Mouse (Mus musculus) MEL (cell line): ENCODE measurements around the gene Cd8a. TPM values are rescaled to one million over a fixed set of nuclear protein-coding genes. Genes with fewer than 3 reads are reported as not detected.

ENCODE experiments used
- DNase-seq: peaks from one replicate; pipeline ENCODE4 v3.0.0; 2011; ENCODE audit warnings: low read depth, low spot score
- H3K27ac ChIP-seq: 2 replicates; pipeline ENCODE4 v1.5.1; 2012; ENCODE audit warnings: low read depth, mild to moderate bottlenecking, control low read depth, low read length, moderate library complexity; ENCODE audit not compliant: control insufficient read depth
- H3K27me3 ChIP-seq, 2 experiments: fragments of 150-350 bp in 1 of 2; sonication (generic) in 1 of 2; 2 replicates each; pipeline ENCODE4 v1.6.1; 2012; ENCODE audit warnings: low read length in 2 of 2, mild to moderate bottlenecking in 2 of 2, improper control_type of control experiment in 1 of 2, moderate library complexity in 1 of 2; ENCODE audit not compliant: insufficient read depth in 2 of 2, control insufficient read depth in 1 of 2
- H3K36me3 ChIP-seq, 2 experiments: 2 replicates each; pipeline ENCODE4 v1.6.1; 2012 to 2014; ENCODE audit warnings: low read length in 2 of 2, improper control_type of control experiment in 1 of 2, inconsistent platforms in 1 of 2, mild to moderate bottlenecking in 1 of 2; ENCODE audit not compliant: insufficient read depth in 2 of 2, control insufficient read depth in 1 of 2
- H3K4me1 ChIP-seq, 2 experiments: fragments of 150-350 bp in 1 of 2; sonication (generic) in 1 of 2; 2 replicates each; pipeline ENCODE4 v1.6.1; 2012; ENCODE audit warnings: low read length in 2 of 2, improper control_type of control experiment in 1 of 2, mild to moderate bottlenecking in 1 of 2; ENCODE audit not compliant: insufficient read depth in 2 of 2, control insufficient read depth in 1 of 2
- H3K4me3 ChIP-seq, 2 experiments: fragments of 150-350 bp in 1 of 2; sonication (generic) in 1 of 2; 2 replicates each; pipeline ENCODE4 v1.5.1; 2012; ENCODE audit warnings: low read depth in 2 of 2, low read length in 2 of 2, mild to moderate bottlenecking in 2 of 2, moderate library complexity in 2 of 2, control low read depth in 1 of 2, improper control_type of control experiment in 1 of 2; ENCODE audit not compliant: control insufficient read depth in 1 of 2, insufficient read depth in 1 of 2
- H3K79me2 ChIP-seq: 2 replicates; pipeline ENCODE4 v1.6.1; 2012; ENCODE audit warnings: mild to moderate bottlenecking, low read length, moderate library complexity; ENCODE audit not compliant: control insufficient read depth, poor library complexity, insufficient read depth
- H3K9ac ChIP-seq: 2 replicates; pipeline ENCODE4 v1.6.1; 2012; ENCODE audit warnings: low read depth, mild to moderate bottlenecking, control low read depth, low read length, moderate library complexity; ENCODE audit not compliant: control insufficient read depth, poor library complexity, severe bottlenecking
- H3K9me3 ChIP-seq: fragments of 150-350 bp; sonication (generic); replicated peaks from 2 replicates; pipeline ENCODE4 v1.6.1; 2012; ENCODE audit warnings: mild to moderate bottlenecking, low read length, improper control_type of control experiment, moderate library complexity; ENCODE audit not compliant: insufficient read depth
- CHD1 ChIP-seq: IDR thresholded peaks from 2 replicates; pipeline ENCODE4 v1.6.1; 2012; ENCODE audit warnings: low read depth, mild to moderate bottlenecking, inconsistent platforms, low read length, improper control_type of control experiment
- CHD2 ChIP-seq: IDR thresholded peaks from 2 replicates; pipeline ENCODE4 v1.6.1; 2011; ENCODE audit warnings: low read length, improper control_type of control experiment
- E2F4 ChIP-seq: IDR thresholded peaks from 2 replicates; pipeline ENCODE4 v1.6.1; 2011; ENCODE audit warnings: low read depth, low read length, improper control_type of control experiment, borderline replicate concordance
- ELF1 ChIP-seq: IDR thresholded peaks from 2 replicates; pipeline ENCODE4 v1.6.1; 2014; ENCODE audit warnings: low read depth, mild to moderate bottlenecking, inconsistent platforms, low read length, improper control_type of control experiment, moderate library complexity
- EP300 ChIP-seq, 2 experiments: IDR thresholded peaks; 2 replicates each; pipeline ENCODE4 v1.6.1; 2011; ENCODE audit warnings: improper control_type of control experiment in 2 of 2, low read length in 2 of 2, low read depth in 1 of 2, mild to moderate bottlenecking in 1 of 2
- GATA1 ChIP-seq: IDR thresholded peaks from 2 replicates; pipeline ENCODE4 v1.6.1; 2011; ENCODE audit warnings: low read depth, low read length, improper control_type of control experiment
- HCFC1 ChIP-seq: IDR thresholded peaks from 2 replicates; pipeline ENCODE4 v1.6.1; 2012; ENCODE audit warnings: low read depth, mild to moderate bottlenecking, inconsistent platforms, low read length, improper control_type of control experiment, moderate library complexity
- JUND ChIP-seq: IDR thresholded peaks from 2 replicates; pipeline ENCODE4 v1.6.1; 2011; ENCODE audit warnings: low read depth, mild to moderate bottlenecking, improper control_type of control experiment, low read length
- MAFK ChIP-seq: IDR thresholded peaks from 2 replicates; pipeline ENCODE4 v1.6.1; 2011; ENCODE audit warnings: low read depth, mild to moderate bottlenecking, low read length, improper control_type of control experiment, borderline replicate concordance
- MXI1 ChIP-seq: IDR thresholded peaks from 2 replicates; pipeline ENCODE4 v1.6.1; 2011; ENCODE audit warnings: mild to moderate bottlenecking, low read depth, low read length, improper control_type of control experiment
- NRF1 ChIP-seq: IDR thresholded peaks from 2 replicates; pipeline ENCODE4 v1.6.1; 2014; ENCODE audit warnings: low read depth, mild to moderate bottlenecking, inconsistent platforms, low read length, improper control_type of control experiment, moderate library complexity; ENCODE audit not compliant: poor library complexity, insufficient read depth, severe bottlenecking
- POLR2A ChIP-seq, 2 experiments: IDR thresholded peaks; 2 replicates each; pipeline ENCODE4 v1.6.1; 2011 to 2012; ENCODE audit warnings: low read length in 2 of 2, mild to moderate bottlenecking in 2 of 2, control low read depth in 1 of 2, improper control_type of control experiment in 1 of 2, low read depth in 1 of 2, moderate library complexity in 1 of 2; ENCODE audit not compliant: control insufficient read depth in 1 of 2, insufficient read depth in 1 of 2, poor library complexity in 1 of 2
- POLR2AphosphoS2 ChIP-seq: IDR thresholded peaks from 2 replicates; pipeline ENCODE4 v1.6.1; 2011; ENCODE audit warnings: low read length, improper control_type of control experiment
- POLR2AphosphoS5 ChIP-seq: IDR thresholded peaks from 2 replicates; pipeline ENCODE4 v1.6.1; 2012; ENCODE audit warnings: low read depth, borderline replicate concordance, mild to moderate bottlenecking, inconsistent platforms, low read length, moderate library complexity, mixed read lengths
- RAD21 ChIP-seq: IDR thresholded peaks from 2 replicates; pipeline ENCODE4 v1.6.1; 2011; ENCODE audit warnings: mild to moderate bottlenecking, low read depth, low read length, improper control_type of control experiment
- RCOR1 ChIP-seq: IDR thresholded peaks from 2 replicates; pipeline ENCODE4 v1.6.1; 2012; ENCODE audit warnings: low read depth, mild to moderate bottlenecking, inconsistent platforms, low read length, improper control_type of control experiment
- SIN3A ChIP-seq: IDR thresholded peaks from 2 replicates; pipeline ENCODE4 v1.6.1; 2012; ENCODE audit warnings: low read length, improper control_type of control experiment, inconsistent platforms
- SMC3 ChIP-seq: IDR thresholded peaks from 2 replicates; pipeline ENCODE4 v1.6.1; 2011; ENCODE audit warnings: low read depth, low read length, improper control_type of control experiment
- TBP ChIP-seq: IDR thresholded peaks from 2 replicates; pipeline ENCODE4 v1.8.0; 2011; ENCODE audit warnings: low read depth, low read length, improper control_type of control experiment
- UBTF ChIP-seq: IDR thresholded peaks from 2 replicates; pipeline ENCODE4 v1.6.1; 2012; ENCODE audit warnings: low read depth, mild to moderate bottlenecking, inconsistent platforms, low read length, improper control_type of control experiment, moderate library complexity, borderline replicate concordance; ENCODE audit not compliant: insufficient read depth
- ZMIZ1 ChIP-seq: IDR thresholded peaks from 2 replicates; pipeline ENCODE4 v1.6.1; 2012; ENCODE audit warnings: low read depth, mild to moderate bottlenecking, inconsistent platforms, low read length, improper control_type of control experiment, moderate library complexity
- ZNF384 ChIP-seq: IDR thresholded peaks from 2 replicates; pipeline ENCODE4 v1.6.1; 2012; ENCODE audit warnings: low read depth, mild to moderate bottlenecking, inconsistent platforms, low read length, improper control_type of control experiment
- polyA plus RNA-seq, 2 experiments: library from polyadenylated mRNA; stranded (reverse) in 1 of 2; unstranded in 1 of 2; fragments of >175 nt in 1 of 2; fragments of >200 nt in 1 of 2; gene quantifications; 2 replicates each; pipeline versions ENCODE4 v1.2.1 to v1.2.4; 2012; ENCODE audit warnings: low replicate concordance in 2 of 2, low read depth in 1 of 2; ENCODE audit not compliant: insufficient read length in 2 of 2, insufficient read depth in 1 of 2, missing spikeins in 1 of 2
- total RNA-seq: library from RNA; depleted of rRNA; stranded (reverse); fragments of 300-350 nt; gene quantifications from 2 replicates; pipeline ENCODE4 v1.2.3, GENCODE M21; 2012

The Cd8a gene
- total and polyA plus RNA-seq, 3 experiments, result not detected

GRCm38 (mm10) chr6:71420848-71421247 lies 47.6 kb downstream of the Cd8a start:
- TF ChIP-seq EP300 (IDR thresholded peaks at IDR 0.05; ENCODE audit: low read depth in 1 of 2, low read length in 2 of 2) (no peak), UBTF (no peak), CHD2 (no peak), HCFC1 (no peak), NRF1 (no peak), CHD1 (no peak), ELF1 (no peak), RCOR1 (no peak), MXI1 (no peak), SIN3A (no peak)
- H3K27me3 ChIP-seq, result no peaks in the 10 kb centered on the region
- peaks cover 2 to 16% of the 10 kb centered on the region in 2 experiments for H3K36me3 ChIP-seq
- H3K27ac ChIP-seq, result no peak overlapping the region
- H3K9ac ChIP-seq, result no peak overlapping the region
- no peaks in the 10 kb centered on the region for H3K79me2 ChIP-seq
- no peaks in the 10 kb centered on the region for H3K9me3 ChIP-seq
- peaks cover 4 to 20% of the 10 kb centered on the region in 2 experiments; a peak in 3 of 4 replicates for H3K4me1 ChIP-seq
- DNase-seq, result no peak
- no peak overlapping the region for H3K4me3 ChIP-seq

DNA sequence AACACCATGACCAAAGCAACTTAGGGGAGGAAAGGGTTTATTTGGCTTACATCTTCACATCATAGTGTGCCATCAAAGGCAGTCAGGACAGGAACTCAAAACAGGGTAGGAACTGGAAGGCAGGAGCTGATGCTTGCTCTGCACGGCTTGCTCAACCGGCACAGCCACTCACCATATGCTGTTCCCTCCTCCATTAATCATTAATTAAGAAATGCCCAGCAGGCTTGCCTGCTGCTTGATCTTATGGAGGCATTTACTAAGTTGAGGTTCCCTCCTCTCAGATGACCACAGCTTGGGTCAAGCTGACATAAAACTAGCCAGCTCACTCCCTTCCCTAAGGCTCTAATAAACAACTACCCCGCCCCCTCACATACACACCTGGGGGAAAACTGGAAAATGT lies 48.9 kb downstream of the Cd8a start:
- no peak for DNase-seq
- Histone ChIP-seq H3K4me3 (no peak overlapping the region), H3K36me3 (peaks cover 2 to 16% of the 10 kb centered on the region in 2 experiments), H3K9ac (no peak overlapping the region), H3K79me2 (no peaks in the 10 kb centered on the region), H3K27ac (no peak overlapping the region), H3K27me3 (no peaks in the 10 kb centered on the region), H3K9me3 (no peaks in the 10 kb centered on the region), H3K4me1 (peaks cover 4 to 20% of the 10 kb centered on the region in 2 experiments; a peak in 3 of 4 replicates)
- TF ChIP-seq SMC3 (no peak), MAFK (no peak), SIN3A (no peak), RAD21 (no peak), E2F4 (no peak), ZNF384 (no peak), JUND (no peak), POLR2AphosphoS2 (no peak), POLR2AphosphoS5 (no peak), GATA1 (no peak), POLR2A (IDR thresholded peaks at IDR 0.05; ENCODE audit: control insufficient read depth in 1 of 2, insufficient read depth in 1 of 2, low read depth in 1 of 2, low read length in 2 of 2, poor library complexity in 1 of 2) (no peak), EP300 (IDR thresholded peaks at IDR 0.05; ENCODE audit: low read depth in 1 of 2, low read length in 2 of 2) (no peak), ZMIZ1 (no peak), TBP (no peak), CHD2 (no peak)
